Mouse (Mus musculus) C2C12 (cell line): ENCODE data around the gene Zfp523.

ENCODE experiments used
- CTCF ChIP-seq: IDR thresholded peaks from one replicate; pipeline ENCODE4 v1.5.1; 2011; ENCODE audit not compliant: control insufficient read depth, insufficient read depth, insufficient read length
- MAX ChIP-seq: IDR thresholded peaks from one replicate; pipeline ENCODE4 v1.6.1; 2011; ENCODE audit warnings: mild to moderate bottlenecking, control low read depth
- MYOD1 ChIP-seq: IDR thresholded peaks from one replicate; pipeline ENCODE4 v1.6.1; 2011; ENCODE audit warnings: low read depth; ENCODE audit not compliant: control insufficient read depth, insufficient read length
- MYOG ChIP-seq: IDR thresholded peaks from one replicate; pipeline ENCODE4 v1.6.1; 2011; ENCODE audit not compliant: control insufficient read depth, insufficient read length; ENCODE audit errors: extremely low read depth
- USF1 ChIP-seq: IDR thresholded peaks from one replicate; pipeline ENCODE4 v1.6.1; 2011; ENCODE audit warnings: low read depth, mild to moderate bottlenecking, control low read depth, moderate library complexity

- TF ChIP-seq CTCF (no peak), MYOD1 (no peak), MAX (no peak), USF1 (no peak), MYOG (no peak)
Observed at GRCm38 (mm10) chr17:28211921-28212341, 35.0 kb downstream of the Zfp523 start.
